Mouse (Mus musculus): ENCODE data around the gene RPS10-NUDT3. TPM values are rescaled to one million over a fixed set of nuclear protein-coding genes. Genes with fewer than 3 reads are reported as not detected.

Gene RPS10-NUDT3
- polyA plus RNA-seq, 1 experiment from 2014 or later, result not detected

DNA sequence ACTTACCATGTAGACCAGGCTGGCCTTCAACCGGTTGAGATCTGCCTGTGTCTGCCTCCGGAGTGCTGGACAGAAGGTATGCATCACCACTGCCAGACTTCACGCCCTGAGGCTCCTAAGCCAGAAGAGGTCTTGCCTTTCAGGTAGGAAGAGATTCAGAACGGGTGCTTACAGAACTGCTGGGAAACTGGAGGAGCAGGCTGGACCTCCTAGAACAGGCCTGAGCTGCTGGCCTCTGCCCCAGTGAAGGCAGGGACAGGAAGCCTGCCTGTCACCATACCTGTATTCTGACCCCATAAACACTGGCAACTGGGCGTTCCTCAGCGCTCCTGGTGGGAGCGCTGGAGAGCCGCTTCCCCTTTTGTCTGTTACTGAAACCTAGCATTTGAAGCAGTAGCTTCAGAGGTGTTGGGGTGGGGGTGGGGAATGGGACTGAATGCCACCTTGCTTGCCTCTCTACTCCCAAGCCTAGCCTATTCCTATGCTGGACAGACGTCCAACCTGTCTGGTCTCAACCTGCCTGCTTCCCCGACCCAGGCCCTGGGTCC is 83.6 kb downstream of the RPS10-NUDT3 start:
- Histone ChIP-seq H3K4me2 (replicated peaks; ENCODE audit: low read depth, low read length) (no peak overlapping the region), H3K9ac (ENCODE audit: low read depth, low read length) (no peak overlapping the region), H3K9me3 (ENCODE audit: control insufficient read depth, low read length) (no peaks in the 10 kb centered on the region), H3K36me3 (ENCODE audit: control insufficient read depth, insufficient read depth, low read length) (no peaks in the 10 kb centered on the region), H3K4me3 (ENCODE audit: low read depth, low read length) (no peak overlapping the region), H3K27ac (ENCODE audit: low read depth, low read length) (no peak overlapping the region), H3K4me1 (replicated peaks; ENCODE audit: control insufficient read depth, insufficient read depth, low read length) (peaks cover 17% of the 10 kb centered on the region), H3K27me3 (ENCODE audit: control insufficient read depth, insufficient read depth, low read length) (no peaks in the 10 kb centered on the region)
- no peak for ATAC-seq (ENCODE audit: low FRiP score)
- WGBS, result 64% methylated on average over 10 of the region's 10 CpGs
- no peak for DNase-seq (ENCODE audit: low spot score)

DNA sequence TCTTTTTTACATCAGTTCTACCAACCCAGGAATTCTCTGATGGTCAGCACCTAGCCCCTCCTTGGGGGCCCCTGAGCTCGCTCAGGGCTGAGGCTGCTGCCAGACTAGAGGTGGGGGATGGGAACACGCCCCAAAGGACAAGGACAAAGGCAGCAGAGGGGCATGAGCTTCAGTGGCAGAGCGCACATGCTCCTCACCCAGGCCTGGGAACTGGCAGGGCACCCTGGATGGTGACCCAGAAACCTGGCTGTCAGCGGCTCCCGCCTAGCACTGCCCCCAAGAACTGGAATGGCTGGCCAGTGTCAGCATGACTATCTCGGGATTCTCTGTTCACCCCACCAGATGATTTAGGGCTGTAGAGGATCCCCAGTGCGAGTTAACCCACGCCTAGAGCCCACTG is 85.8 kb downstream of the RPS10-NUDT3 start:
- H3K4me3 ChIP-seq (ENCODE audit: low read depth, low read length), result no peak overlapping the region
- WGBS, result 45% methylated on average over 8 of the region's 8 CpGs
- H3K9me3 ChIP-seq (ENCODE audit: control insufficient read depth, low read length), result no peaks in the 10 kb centered on the region
- ATAC-seq (ENCODE audit: low FRiP score), result no peak
- no peaks in the 10 kb centered on the region for H3K36me3 ChIP-seq (ENCODE audit: control insufficient read depth, insufficient read depth, low read length)
- H3K9ac ChIP-seq (ENCODE audit: low read depth, low read length), result peak overlapping the region; percentile 27; the same call in 1 of the 2 replicates
- H3K27me3 ChIP-seq (ENCODE audit: control insufficient read depth, insufficient read depth, low read length), result no peaks in the 10 kb centered on the region
- H3K4me2 ChIP-seq (replicated peaks; ENCODE audit: low read depth, low read length), result no peak overlapping the region
- H3K27ac ChIP-seq (ENCODE audit: low read depth, low read length), result no peak overlapping the region
- H3K4me1 ChIP-seq (replicated peaks; ENCODE audit: control insufficient read depth, insufficient read depth, low read length), result peaks cover 12% of the 10 kb centered on the region
- peak; percentile 34 for DNase-seq (ENCODE audit: low spot score)

DNA sequence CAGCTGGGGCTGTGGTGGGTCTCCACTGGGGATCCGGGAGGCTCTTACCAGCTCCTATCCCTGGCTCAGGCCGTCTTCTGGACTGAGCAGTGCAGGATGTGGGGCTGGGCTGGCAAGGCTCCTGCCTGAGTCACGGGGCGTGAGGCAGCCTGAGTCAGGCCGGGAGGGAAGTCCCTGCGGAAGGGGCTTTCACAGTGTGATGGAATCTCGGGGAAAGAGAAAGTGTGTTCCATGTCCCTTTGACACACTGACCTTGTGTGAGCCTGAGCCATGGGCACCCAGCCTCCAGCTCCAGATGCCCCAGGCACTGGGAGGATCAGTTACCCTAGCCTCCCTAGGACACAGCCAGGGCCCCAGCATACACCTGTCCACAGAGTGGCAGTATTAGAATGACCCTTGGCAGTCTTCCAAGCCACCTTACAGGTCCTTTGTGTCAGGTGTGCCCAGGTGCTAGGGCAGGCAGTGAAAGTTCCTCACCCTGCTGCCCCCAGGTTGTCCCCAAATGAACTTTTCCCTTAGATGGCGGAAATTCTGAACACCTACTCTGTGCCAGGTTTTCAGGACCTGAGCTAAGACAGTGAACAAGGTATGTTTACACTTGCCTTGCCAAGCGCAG is 87.7 kb downstream of the RPS10-NUDT3 start:
- Histone ChIP-seq H3K9me3 (ENCODE audit: control insufficient read depth, low read length) (no peaks in the 10 kb centered on the region), H3K9ac (ENCODE audit: low read depth, low read length) (no peak overlapping the region), H3K4me1 (replicated peaks; ENCODE audit: control insufficient read depth, insufficient read depth, low read length) (peaks cover 12% of the 10 kb centered on the region), H3K4me3 (ENCODE audit: low read depth, low read length) (no peak overlapping the region), H3K27me3 (ENCODE audit: control insufficient read depth, insufficient read depth, low read length) (no peaks in the 10 kb centered on the region), H3K36me3 (ENCODE audit: control insufficient read depth, insufficient read depth, low read length) (no peaks in the 10 kb centered on the region), H3K4me2 (replicated peaks; ENCODE audit: low read depth, low read length) (no peak overlapping the region), H3K27ac (ENCODE audit: low read depth, low read length) (no peak overlapping the region)
- ATAC-seq (ENCODE audit: low FRiP score) (no peak), DNase-seq (ENCODE audit: low spot score) (no peak)
- 71% methylated on average over 9 of the region's 9 CpGs for WGBS

DNA sequence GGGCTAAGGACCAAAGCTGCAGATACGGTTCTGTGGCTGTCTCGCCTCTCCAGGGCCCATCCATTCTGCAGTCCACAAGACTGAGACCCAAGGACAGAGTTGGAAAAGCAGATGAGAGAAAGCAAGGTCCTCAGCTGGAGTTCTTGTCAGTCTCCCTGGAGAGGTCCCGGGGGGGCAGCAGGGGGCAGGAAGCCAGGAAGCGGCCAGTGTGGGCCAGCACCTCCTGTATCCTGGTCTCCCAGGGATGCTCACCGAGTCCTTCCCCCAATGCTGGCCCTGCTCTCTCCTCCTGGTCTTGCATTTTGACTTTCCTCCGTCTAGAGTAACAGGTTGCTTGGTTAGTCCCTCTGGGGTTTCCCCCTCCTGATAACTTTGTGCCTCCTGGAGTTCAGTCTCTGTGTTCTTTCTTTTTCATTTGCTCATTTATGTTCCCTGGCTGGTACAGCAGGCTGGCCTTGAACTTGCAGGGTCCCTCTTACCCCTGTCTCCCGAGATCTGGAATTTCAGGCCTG is 88.4 kb downstream of the RPS10-NUDT3 start:
- Histone ChIP-seq H3K9me3 (ENCODE audit: control insufficient read depth, low read length) (no peaks in the 10 kb centered on the region), H3K9ac (ENCODE audit: low read depth, low read length) (no peak overlapping the region), H3K36me3 (ENCODE audit: control insufficient read depth, insufficient read depth, low read length) (no peaks in the 10 kb centered on the region), H3K4me3 (ENCODE audit: low read depth, low read length) (no peak overlapping the region), H3K27ac (ENCODE audit: low read depth, low read length) (no peak overlapping the region), H3K27me3 (ENCODE audit: control insufficient read depth, insufficient read depth, low read length) (no peaks in the 10 kb centered on the region), H3K4me1 (replicated peaks; ENCODE audit: control insufficient read depth, insufficient read depth, low read length) (peaks cover 12% of the 10 kb centered on the region), H3K4me2 (replicated peaks; ENCODE audit: low read depth, low read length) (no peak overlapping the region)
- no peak for DNase-seq (ENCODE audit: low spot score)
- no peak for ATAC-seq (ENCODE audit: low FRiP score)
- 60% methylated on average over 7 of the region's 7 CpGs for WGBS

DNA sequence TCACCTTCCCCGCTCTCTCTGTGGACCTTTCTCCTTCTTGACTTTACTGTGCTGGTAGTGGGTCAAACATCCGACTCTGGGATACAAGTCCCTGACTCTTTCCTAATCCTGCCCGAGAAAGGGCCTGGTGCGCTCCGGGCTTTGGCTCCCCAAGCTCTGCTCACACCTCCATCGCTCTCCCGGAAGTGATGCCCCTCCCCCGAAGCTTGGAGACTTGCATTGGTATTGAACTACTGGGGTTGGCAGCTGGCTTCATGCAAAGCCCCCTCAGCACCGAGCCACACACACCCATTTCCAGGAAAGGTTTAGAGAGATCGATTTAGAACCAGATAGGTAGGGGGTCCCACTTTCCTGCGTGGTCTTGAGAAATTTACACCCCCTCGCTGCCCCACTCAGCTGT is 89.0 kb downstream of the RPS10-NUDT3 start:
- H3K4me2 ChIP-seq (replicated peaks; ENCODE audit: low read depth, low read length), result no peak overlapping the region
- ATAC-seq (ENCODE audit: low FRiP score) (no peak), DNase-seq (ENCODE audit: low spot score) (no peak)
- 54% methylated on average over 12 of the region's 12 CpGs for WGBS
- no peak overlapping the region for H3K4me3 ChIP-seq (ENCODE audit: low read depth, low read length)
- no peaks in the 10 kb centered on the region for H3K36me3 ChIP-seq (ENCODE audit: control insufficient read depth, insufficient read depth, low read length)
- no peaks in the 10 kb centered on the region for H3K27me3 ChIP-seq (ENCODE audit: control insufficient read depth, insufficient read depth, low read length)
- no peak overlapping the region for H3K9ac ChIP-seq (ENCODE audit: low read depth, low read length)
- peaks cover 12% of the 10 kb centered on the region for H3K4me1 ChIP-seq (replicated peaks; ENCODE audit: control insufficient read depth, insufficient read depth, low read length)
- no peak overlapping the region for H3K27ac ChIP-seq (ENCODE audit: low read depth, low read length)
- no peaks in the 10 kb centered on the region for H3K9me3 ChIP-seq (ENCODE audit: control insufficient read depth, low read length)

DNA sequence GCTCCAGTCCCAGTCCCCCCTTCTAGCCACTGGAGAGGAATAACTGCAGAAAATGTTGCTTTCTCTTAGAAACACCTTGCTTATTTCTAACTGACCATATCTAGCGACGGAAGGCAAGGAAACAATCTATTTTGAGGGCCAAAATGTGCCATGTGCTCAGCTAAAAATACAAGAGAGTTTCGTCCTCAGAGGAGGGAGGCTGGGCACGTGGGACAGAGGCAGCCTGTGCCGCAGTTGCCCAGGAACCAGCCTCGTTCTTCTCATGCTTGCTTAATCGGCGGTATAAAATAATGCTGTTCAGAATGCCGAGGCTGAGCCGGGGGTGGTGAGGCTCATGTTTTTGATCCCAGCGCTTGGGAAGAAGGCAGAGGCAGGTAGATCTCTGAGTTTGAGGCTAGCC is 90.5 kb downstream of the RPS10-NUDT3 start:
- H3K4me2 ChIP-seq (replicated peaks; ENCODE audit: low read depth, low read length), result no peak overlapping the region
- 90% methylated on average over 11 of the region's 11 CpGs for WGBS
- H3K9me3 ChIP-seq (ENCODE audit: control insufficient read depth, low read length), result no peaks in the 10 kb centered on the region
- peaks cover 11% of the 10 kb centered on the region for H3K4me1 ChIP-seq (replicated peaks; ENCODE audit: control insufficient read depth, insufficient read depth, low read length)
- no peaks in the 10 kb centered on the region for H3K36me3 ChIP-seq (ENCODE audit: control insufficient read depth, insufficient read depth, low read length)
- no peaks in the 10 kb centered on the region for H3K27me3 ChIP-seq (ENCODE audit: control insufficient read depth, insufficient read depth, low read length)
- no peak overlapping the region for H3K9ac ChIP-seq (ENCODE audit: low read depth, low read length)
- H3K27ac ChIP-seq (ENCODE audit: low read depth, low read length), result no peak overlapping the region
- no peak for ATAC-seq (ENCODE audit: low FRiP score)
- H3K4me3 ChIP-seq (ENCODE audit: low read depth, low read length), result no peak overlapping the region
- no peak for DNase-seq (ENCODE audit: low spot score)

DNA sequence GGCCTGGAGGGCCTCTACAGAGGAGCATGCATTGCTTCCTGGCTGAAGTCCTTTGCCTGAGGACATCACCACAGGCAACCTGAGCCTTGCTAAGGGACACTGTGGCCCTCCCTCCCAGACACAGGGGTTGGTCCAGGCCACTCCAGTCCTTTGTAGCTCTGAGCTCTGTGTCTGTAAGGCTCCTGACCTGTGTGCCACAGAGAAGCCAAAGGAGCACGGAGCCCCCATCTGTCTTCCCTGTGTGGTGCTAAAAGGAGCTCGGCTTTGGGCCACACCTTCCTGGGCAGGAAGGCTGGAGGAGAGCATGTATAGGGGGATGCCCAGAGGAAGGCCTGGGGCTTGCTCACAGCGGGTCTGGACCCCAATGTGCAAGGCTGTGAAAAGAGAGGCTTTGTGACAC is 93.0 kb downstream of the RPS10-NUDT3 start:
- no peaks in the 10 kb centered on the region for H3K36me3 ChIP-seq (ENCODE audit: control insufficient read depth, insufficient read depth, low read length)
- 74% methylated on average over 3 of the region's 3 CpGs for WGBS
- no peak overlapping the region for H3K4me2 ChIP-seq (replicated peaks; ENCODE audit: low read depth, low read length)
- DNase-seq (ENCODE audit: low spot score) (no peak), ATAC-seq (ENCODE audit: low FRiP score) (no peak)
- no peaks in the 10 kb centered on the region; the same call in 1 of the 2 replicates for H3K4me1 ChIP-seq (replicated peaks; ENCODE audit: control insufficient read depth, insufficient read depth, low read length)
- no peak overlapping the region for H3K4me3 ChIP-seq (ENCODE audit: low read depth, low read length)
- H3K9ac ChIP-seq (ENCODE audit: low read depth, low read length), result no peak overlapping the region
- H3K9me3 ChIP-seq (ENCODE audit: control insufficient read depth, low read length), result no peaks in the 10 kb centered on the region
- H3K27me3 ChIP-seq (ENCODE audit: control insufficient read depth, insufficient read depth, low read length), result no peaks in the 10 kb centered on the region
- H3K27ac ChIP-seq (ENCODE audit: low read depth, low read length), result no peak overlapping the region

DNA sequence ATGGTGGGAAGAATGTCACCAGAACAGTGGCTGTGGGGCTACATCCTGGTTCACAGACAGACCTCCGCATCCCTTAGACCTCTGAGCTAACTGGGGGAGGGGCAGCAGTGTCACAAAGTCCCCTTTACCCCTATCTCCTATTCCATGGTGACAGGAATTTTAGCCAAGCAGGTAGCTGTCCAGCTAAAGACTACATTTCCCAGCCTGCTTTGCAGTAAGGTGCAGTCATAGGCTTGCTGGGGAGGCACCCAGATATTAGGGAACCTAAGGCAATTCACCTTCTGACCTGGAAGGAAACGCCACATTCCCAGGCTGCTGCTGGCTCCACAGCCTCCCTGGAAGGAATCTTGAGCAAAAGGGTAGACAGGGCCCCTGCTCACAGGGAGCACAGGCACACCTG is 93.8 kb downstream of the RPS10-NUDT3 start:
- Histone ChIP-seq H3K4me3 (ENCODE audit: low read depth, low read length) (no peak overlapping the region), H3K9ac (ENCODE audit: low read depth, low read length) (no peak overlapping the region), H3K4me2 (replicated peaks; ENCODE audit: low read depth, low read length) (no peak overlapping the region), H3K27ac (ENCODE audit: low read depth, low read length) (no peak overlapping the region), H3K27me3 (ENCODE audit: control insufficient read depth, insufficient read depth, low read length) (no peaks in the 10 kb centered on the region), H3K9me3 (ENCODE audit: control insufficient read depth, low read length) (no peaks in the 10 kb centered on the region), H3K4me1 (replicated peaks; ENCODE audit: control insufficient read depth, insufficient read depth, low read length) (no peaks in the 10 kb centered on the region; the same call in 1 of the 2 replicates), H3K36me3 (ENCODE audit: control insufficient read depth, insufficient read depth, low read length) (no peaks in the 10 kb centered on the region)
- WGBS, result 77% methylated on average over 2 of the region's 2 CpGs
- no peak for DNase-seq (ENCODE audit: low spot score)
- ATAC-seq (ENCODE audit: low FRiP score), result no peak

DNA sequence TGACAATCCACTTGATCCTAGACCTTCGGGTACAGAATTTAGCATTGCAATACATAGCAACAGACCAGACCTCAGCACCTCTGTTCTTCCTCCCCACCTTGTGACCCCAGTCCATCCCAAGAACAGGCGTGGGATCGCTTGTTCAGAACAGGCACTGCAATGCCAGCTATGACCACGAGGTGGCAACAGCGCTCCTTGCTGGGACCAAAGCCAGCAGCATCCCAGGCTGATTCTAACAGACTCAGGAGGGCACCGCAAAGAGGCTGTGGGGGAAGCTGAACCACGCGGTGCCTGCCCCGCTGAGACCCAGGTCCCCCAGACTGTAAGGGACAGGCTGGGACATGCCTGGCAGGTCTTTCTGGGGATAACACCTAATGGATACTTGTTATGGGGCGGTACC is 100.3 kb downstream of the RPS10-NUDT3 start:
- 5% methylated on average over 10 of the region's 10 CpGs for WGBS
- Histone ChIP-seq H3K4me3 (ENCODE audit: low read depth, low read length) (no peak overlapping the region), H3K9ac (ENCODE audit: low read depth, low read length) (no peak overlapping the region), H3K4me1 (replicated peaks; ENCODE audit: control insufficient read depth, insufficient read depth, low read length) (peaks cover 2% of the 10 kb centered on the region; the same call in 1 of the 2 replicates), H3K27me3 (ENCODE audit: control insufficient read depth, insufficient read depth, low read length) (no peaks in the 10 kb centered on the region), H3K9me3 (ENCODE audit: control insufficient read depth, low read length) (no peaks in the 10 kb centered on the region), H3K36me3 (ENCODE audit: control insufficient read depth, insufficient read depth, low read length) (no peaks in the 10 kb centered on the region), H3K4me2 (replicated peaks; ENCODE audit: low read depth, low read length) (no peak overlapping the region), H3K27ac (ENCODE audit: low read depth, low read length) (no peak overlapping the region)
- DNase-seq (ENCODE audit: low spot score) (peak; percentile 96), ATAC-seq (ENCODE audit: low FRiP score) (no peak)
